Mouse (Mus musculus) C2C12 (cell line): Measurements from ENCODE around the gene Mgat4b. TPM values are rescaled to one million over a fixed set of nuclear protein-coding genes. Genes with fewer than 3 reads are reported as not detected.

Experiments
- H3K27me3 ChIP-seq: one replicate; pipeline ENCODE4 v1.6.1; 2011; ENCODE audit not compliant: control insufficient read depth, insufficient read depth, insufficient read length
- H3K36me3 ChIP-seq: one replicate; pipeline ENCODE4 v1.6.1; 2011; ENCODE audit not compliant: control insufficient read depth, insufficient read depth
- H3K4me3 ChIP-seq: one replicate; pipeline ENCODE4 v1.5.1; 2011; ENCODE audit warnings: mild to moderate bottlenecking, control low read depth; ENCODE audit not compliant: poor library complexity, insufficient read depth, severe bottlenecking
- H3K79me2 ChIP-seq: one replicate; pipeline ENCODE4 v1.6.1; 2011; ENCODE audit not compliant: control insufficient read depth, insufficient read depth
- H3K79me3 ChIP-seq: one replicate; pipeline ENCODE4 v1.6.1; 2011; ENCODE audit warnings: low read depth, control low read depth
- H3ac ChIP-seq: one replicate; pipeline ENCODE3; 2011; ENCODE audit warnings: low read depth; ENCODE audit not compliant: control insufficient read depth, insufficient read length
- CEBPB ChIP-seq: IDR thresholded peaks from one replicate; pipeline ENCODE4 v1.6.1; 2011; ENCODE audit warnings: low read depth, mild to moderate bottlenecking, control low read depth, moderate library complexity
- CTCF ChIP-seq: IDR thresholded peaks from one replicate; pipeline ENCODE4 v1.5.1; 2011; ENCODE audit not compliant: control insufficient read depth, insufficient read depth, insufficient read length
- FOSL1 ChIP-seq: IDR thresholded peaks from one replicate; pipeline ENCODE4 v1.8.0; 2011; ENCODE audit warnings: mild to moderate bottlenecking, low read length; ENCODE audit not compliant: poor library complexity, insufficient read depth, severe bottlenecking
- MAX ChIP-seq: IDR thresholded peaks from one replicate; pipeline ENCODE4 v1.6.1; 2011; ENCODE audit warnings: mild to moderate bottlenecking, control low read depth
- MYOD1 ChIP-seq: IDR thresholded peaks from one replicate; pipeline ENCODE4 v1.6.1; 2011; ENCODE audit warnings: low read depth; ENCODE audit not compliant: control insufficient read depth, insufficient read length
- MYOG ChIP-seq: IDR thresholded peaks from one replicate; pipeline ENCODE4 v1.6.1; 2011; ENCODE audit not compliant: control insufficient read depth, insufficient read length; ENCODE audit errors: extremely low read depth
- USF1 ChIP-seq: IDR thresholded peaks from one replicate; pipeline ENCODE4 v1.6.1; 2011; ENCODE audit warnings: low read depth, mild to moderate bottlenecking, control low read depth, moderate library complexity
- polyA plus RNA-seq: library from polyadenylated mRNA; unstranded; fragments of >200 nt; fragmentation: generic; extraction: Trizol; gene quantifications from one replicate; pipeline ENCODE4 v1.2.1, GENCODE M21; 2012; ENCODE audit warnings: missing spikeins

The Mgat4b gene
- polyA plus RNA-seq, 1 experiment, result 139 TPM

GRCm38 (mm10) chr11:50225611-50226378 is 15.1 kb downstream of the Mgat4b start:
- H3K27me3 ChIP-seq, result no peaks in the 10 kb centered on the region
- TF ChIP-seq MAX (no peak), FOSL1 (no peak), CEBPB (no peak), MYOD1 (no peak), USF1 (no peak), MYOG (no peak)
- H3K36me3 ChIP-seq, result peaks cover 41% of the 10 kb centered on the region
- peaks cover 88% of the 10 kb centered on the region for H3K79me2 ChIP-seq
- peak overlapping the region; percentile 94 for H3ac ChIP-seq
- peak overlapping the region; percentile 82 for H3K4me3 ChIP-seq
- H3K79me3 ChIP-seq, result peaks cover 42% of the 10 kb centered on the region

GRCm38 (mm10) chr11:50226406-50226805 is 15.7 kb downstream of the Mgat4b start:
- H3K4me3 ChIP-seq, result peak overlapping the region; percentile 82
- peaks cover 40% of the 10 kb centered on the region for H3K36me3 ChIP-seq
- TF ChIP-seq FOSL1, result no peak
- no peak for TF ChIP-seq MYOD1
- no peak for TF ChIP-seq USF1
- no peak for TF ChIP-seq MAX
- no peak for TF ChIP-seq CTCF
- no peak for TF ChIP-seq CEBPB
- TF ChIP-seq MYOG, result no peak
- H3K27me3 ChIP-seq, result no peaks in the 10 kb centered on the region
- H3K79me2 ChIP-seq, result peaks cover 91% of the 10 kb centered on the region
- H3K79me3 ChIP-seq, result peaks cover 42% of the 10 kb centered on the region
- peak overlapping the region; percentile 94 for H3ac ChIP-seq

GRCm38 (mm10) chr11:50227226-50227625 is 16.5 kb downstream of the Mgat4b start:
- no peak for TF ChIP-seq USF1
- no peak for TF ChIP-seq MYOD1
- TF ChIP-seq MYOG, result no peak
- TF ChIP-seq FOSL1, result no peak
- TF ChIP-seq MAX, result no peak
- TF ChIP-seq CTCF, result no peak
- TF ChIP-seq CEBPB, result no peak
- Histone ChIP-seq H3K36me3 (peaks cover 40% of the 10 kb centered on the region), H3ac (no peak overlapping the region), H3K27me3 (no peaks in the 10 kb centered on the region), H3K79me2 (peaks cover 92% of the 10 kb centered on the region), H3K79me3 (peaks cover 42% of the 10 kb centered on the region), H3K4me3 (peak overlapping the region; percentile 82)

GRCm38 (mm10) chr11:50227736-50228135 is 17.0 kb downstream of the Mgat4b start:
- H3K36me3 ChIP-seq, result peaks cover 41% of the 10 kb centered on the region
- H3K4me3 ChIP-seq, result no peak overlapping the region
- TF ChIP-seq MYOG (no peak), MYOD1 (no peak), FOSL1 (no peak), MAX (no peak), CTCF (no peak), CEBPB (no peak), USF1 (no peak)
- H3K27me3 ChIP-seq, result no peaks in the 10 kb centered on the region
- no peak overlapping the region for H3ac ChIP-seq
- peaks cover 87% of the 10 kb centered on the region for H3K79me2 ChIP-seq
- H3K79me3 ChIP-seq, result peaks cover 42% of the 10 kb centered on the region

GRCm38 (mm10) chr11:50228772-50229171 is 18.1 kb downstream of the Mgat4b start:
- H3K79me2 ChIP-seq, result peaks cover 77% of the 10 kb centered on the region
- peaks cover 42% of the 10 kb centered on the region for H3K79me3 ChIP-seq
- peaks cover 52% of the 10 kb centered on the region for H3K36me3 ChIP-seq
- TF ChIP-seq MYOG (no peak), FOSL1 (no peak), CEBPB (no peak), MYOD1 (no peak), USF1 (no peak), CTCF (no peak), MAX (no peak)
- no peak overlapping the region for H3K4me3 ChIP-seq
- H3K27me3 ChIP-seq, result no peaks in the 10 kb centered on the region
- H3ac ChIP-seq, result peak overlapping the region; percentile 34
